Mouse (Mus musculus) embryonic facial prominence, embryonic 15.5 days (tissue): Measurements from ENCODE around the gene Mast1. TPM values are rescaled to one million over a fixed set of nuclear protein-coding genes. Genes with fewer than 3 reads are reported as not detected.

Experiments
- ATAC-seq: fragments of 200-750 bp; cut with Nextera tagmentation; 2 replicates; pipeline ENCODE4 v1.8.0; 2017; ENCODE audit warnings: low read depth, moderate TSS enrichment; ENCODE audit not compliant: insufficient number of reproducible peaks, low FRiP score, low TSS enrichment
- H3K27ac ChIP-seq: fragments of 300-500 bp; sonication (generic); replicated peaks from 2 replicates; pipeline ENCODE4 v1.5.1; 2015; ENCODE audit warnings: mild to moderate bottlenecking, inconsistent platforms
- H3K27me3 ChIP-seq: fragments of 300-500 bp; sonication (generic); 2 replicates; pipeline ENCODE4 v1.6.1; 2015; ENCODE audit warnings: inconsistent platforms
- H3K36me3 ChIP-seq: fragments of 300-500 bp; sonication (generic); 2 replicates; pipeline ENCODE4 v1.6.1; 2015; ENCODE audit warnings: mild to moderate bottlenecking, inconsistent platforms
- H3K4me1 ChIP-seq: fragments of 300-500 bp; sonication (generic); 2 replicates; pipeline ENCODE4 v1.6.1; 2015; ENCODE audit warnings: inconsistent platforms
- H3K4me2 ChIP-seq: fragments of 300-500 bp; sonication (generic); replicated peaks from 2 replicates; pipeline ENCODE4 v1.6.1; 2015; ENCODE audit warnings: mild to moderate bottlenecking, inconsistent platforms
- H3K4me3 ChIP-seq: fragments of 300-500 bp; sonication (generic); replicated peaks from 2 replicates; pipeline ENCODE4 v1.5.1; 2015; ENCODE audit warnings: mild to moderate bottlenecking, inconsistent platforms
- H3K9ac ChIP-seq: fragments of 300-500 bp; sonication (generic); 2 replicates; pipeline ENCODE4 v1.6.1; 2015; ENCODE audit warnings: inconsistent platforms
- H3K9me3 ChIP-seq: fragments of 300-500 bp; sonication (generic); replicated peaks from 2 replicates; pipeline ENCODE4 v1.6.1; 2016; ENCODE audit warnings: inconsistent platforms
- WGBS: fragments of 180-500 bp; shearing (Covaris S2); methylation state at CpG from one replicate; pipeline ENCODE4 v1.1.7; 2015; 5-methylcytosine and 5-hydroxymethylcytosine counted together
- polyA plus RNA-seq: library from polyadenylated mRNA; unstranded; fragments of >200 nt; fragmentation: Nextera tagmentation; extraction: Ambion mirVana; gene quantifications from 2 replicates; pipeline ENCODE4 v1.2.1, GENCODE M21; 2015

The Mast1 gene
- polyA plus RNA-seq, 1 experiment from 2014 or later = 1.9 TPM

DNA sequence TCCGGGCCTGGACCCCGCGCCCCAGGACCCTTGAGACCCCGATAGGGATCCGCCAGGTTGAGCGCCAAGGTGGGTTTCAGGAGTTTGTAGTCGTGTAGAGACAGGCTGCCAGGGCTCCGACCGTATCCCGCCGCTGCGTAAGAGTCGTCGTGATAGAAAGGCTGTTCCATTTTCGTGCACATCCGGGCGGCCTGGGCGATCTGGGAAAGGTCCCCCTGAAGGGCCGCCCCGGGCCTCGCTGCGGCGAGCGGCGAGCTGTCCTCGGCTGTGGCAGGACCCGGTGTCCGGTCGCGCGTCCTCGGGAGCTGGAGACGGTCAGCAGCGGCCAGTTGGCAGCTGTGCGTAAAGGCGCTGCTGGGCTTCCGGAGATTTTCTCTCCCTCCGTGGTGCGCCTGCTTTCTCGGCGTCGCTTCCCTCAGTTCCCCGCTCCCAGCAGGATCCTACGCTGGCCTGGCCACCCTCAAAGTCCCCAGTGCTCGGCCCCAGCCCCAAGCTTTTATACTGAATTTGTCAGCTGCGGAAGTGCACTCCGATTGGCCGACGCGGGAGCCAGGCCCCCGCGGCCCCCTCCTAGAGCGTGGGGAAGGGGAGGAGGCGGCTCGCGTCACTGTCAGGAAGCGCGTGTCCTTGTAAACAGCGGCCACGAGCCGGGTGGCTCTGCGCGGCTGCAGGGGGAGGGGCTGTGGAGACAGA is 41.2 kb upstream of the Mast1 start, which contains the start of gene Junb:
Gene Junb, minus strand, starts transcription at position 471 of the 693 bp plus-strand sequence.
- peak; percentile 66 for ATAC-seq

GRCm38 (mm10) chr8:84977435-84978247 is 40.5 kb upstream of the Mast1 start:
- ATAC-seq = no peak
- Histone ChIP-seq H3K36me3 (peaks cover 20% of the 10 kb centered on the region), H3K9me3 (no peaks in the 10 kb centered on the region), H3K27me3 (peaks cover 9% of the 10 kb centered on the region), H3K27ac (peak overlapping the region; percentile 91), H3K9ac (peak overlapping the region; percentile 62), H3K4me3 (peak overlapping the region; percentile 67), H3K4me2 (peak overlapping the region; percentile 99), H3K4me1 (peaks cover 84% of the 10 kb centered on the region)
- under 1% methylated on average over 70 of the region's 70 CpGs for WGBS

More for the DNA sequence above, 41.2 kb upstream of the Mast1 start, which contains the start of gene Junb:
- Histone ChIP-seq H3K9ac (peak within 1 kb of the TSS; percentile 62), H3K4me2 (peak within 1 kb of the TSS; percentile 99), H3K4me3 (peak within 1 kb of the TSS; percentile 67), H3K36me3 (peaks cover 14% of the 10 kb centered on the region), H3K9me3 (no peaks in the 10 kb centered on the region), H3K27me3 (peaks cover 9% of the 10 kb centered on the region), H3K27ac (peak within 1 kb of the TSS; percentile 91), H3K4me1 (peaks cover 87% of the 10 kb centered on the region)
- under 1% methylated on average over 63 of the region's 63 CpGs for WGBS

DNA sequence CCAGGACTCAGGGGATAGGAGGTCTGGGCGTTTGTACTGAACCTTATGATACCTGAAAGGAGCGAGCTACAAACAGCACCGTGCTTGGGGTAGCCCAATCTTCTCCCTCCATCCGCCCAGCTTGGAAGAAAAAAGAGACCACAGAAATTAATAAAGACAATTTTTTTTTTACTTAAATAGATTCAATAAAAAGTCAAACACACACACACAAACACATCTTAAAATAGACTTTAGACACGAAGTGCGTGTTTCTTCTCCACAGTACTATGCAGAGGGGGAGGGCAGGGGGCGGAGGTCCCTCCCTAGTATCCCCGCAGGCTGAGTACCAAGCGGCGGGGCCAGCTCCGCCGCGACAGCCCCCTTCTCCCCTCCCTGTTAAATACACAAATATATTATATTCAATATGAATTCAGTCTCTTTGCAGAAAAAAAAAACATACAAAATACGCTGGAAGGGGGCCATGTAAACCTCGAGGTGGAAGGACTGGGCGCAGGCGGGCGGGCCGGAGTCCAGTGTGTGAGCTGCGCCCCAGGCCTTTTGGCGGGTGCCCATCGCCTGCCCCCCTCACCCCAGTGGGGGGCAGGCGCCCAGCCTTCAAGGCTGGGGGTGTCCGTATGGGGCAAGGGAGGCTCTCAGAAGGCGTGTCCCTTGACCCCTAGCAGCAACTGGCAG is 39.7 kb upstream of the Mast1 start:
- peaks cover 77% of the 10 kb centered on the region for H3K4me1 ChIP-seq
- peak overlapping the region; percentile 99 for H3K4me2 ChIP-seq
- peak overlapping the region; percentile 42 for H3K9ac ChIP-seq
- ATAC-seq = no peak
- peak overlapping the region; percentile 87 for H3K27ac ChIP-seq
- H3K27me3 ChIP-seq = peaks cover 9% of the 10 kb centered on the region
- peaks cover 27% of the 10 kb centered on the region for H3K36me3 ChIP-seq
- H3K4me3 ChIP-seq = peak overlapping the region; percentile 67
- WGBS = under 1% methylated on average over 25 of the region's 25 CpGs
- no peaks in the 10 kb centered on the region for H3K9me3 ChIP-seq

GRCm38 (mm10) chr8:84976031-84976762 is 39.0 kb upstream of the Mast1 start:
- Histone ChIP-seq H3K4me2 (peak overlapping the region; percentile 99), H3K27ac (peak overlapping the region; percentile 87), H3K9me3 (no peaks in the 10 kb centered on the region), H3K4me3 (peak overlapping the region; percentile 67), H3K9ac (peak overlapping the region; percentile 42), H3K27me3 (peaks cover 9% of the 10 kb centered on the region), H3K36me3 (peaks cover 34% of the 10 kb centered on the region), H3K4me1 (peaks cover 72% of the 10 kb centered on the region)
- peak; percentile 81 for ATAC-seq
- WGBS = under 1% methylated on average over 59 of the region's 61 CpGs

DNA sequence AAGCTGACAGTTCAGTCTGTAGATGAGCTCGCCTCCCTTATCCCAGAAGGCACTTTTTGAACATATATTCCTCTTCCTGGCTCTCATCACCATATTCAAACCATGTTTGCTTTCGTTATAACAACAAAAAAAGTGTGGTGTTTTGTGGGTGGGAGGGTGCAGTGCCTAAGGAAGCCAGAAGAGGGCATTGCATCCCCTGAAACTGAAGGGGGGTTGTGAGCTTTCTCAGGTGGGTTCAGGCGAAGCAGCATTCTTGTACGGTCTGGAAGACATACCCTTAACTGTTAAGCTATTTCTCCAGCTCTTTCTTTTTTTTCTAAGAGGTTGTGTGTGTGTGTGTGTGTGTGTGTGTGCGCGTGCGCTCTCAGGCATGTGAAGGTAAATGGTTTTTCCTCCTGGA is 38.3 kb upstream of the Mast1 start:
- H3K27ac ChIP-seq = peak overlapping the region; percentile 87
- peak overlapping the region; percentile 99 for H3K4me2 ChIP-seq
- H3K9me3 ChIP-seq = no peaks in the 10 kb centered on the region
- ATAC-seq = no peak
- H3K4me3 ChIP-seq = peak overlapping the region; percentile 67; the same call in 1 of the 2 replicates
- H3K27me3 ChIP-seq = peaks cover 9% of the 10 kb centered on the region
- H3K9ac ChIP-seq = no peak overlapping the region
- peaks cover 72% of the 10 kb centered on the region for H3K4me1 ChIP-seq
- peaks cover 39% of the 10 kb centered on the region for H3K36me3 ChIP-seq
- 27% methylated on average over 7 of the region's 7 CpGs for WGBS

GRCm38 (mm10) chr8:84974543-84975142 is 37.5 kb upstream of the Mast1 start:
- Histone ChIP-seq H3K9ac (no peak overlapping the region), H3K4me2 (no peak overlapping the region), H3K4me3 (no peak overlapping the region), H3K9me3 (no peaks in the 10 kb centered on the region), H3K4me1 (peaks cover 66% of the 10 kb centered on the region), H3K27me3 (peaks cover 9% of the 10 kb centered on the region), H3K27ac (peak overlapping the region; percentile 48; the same call in 1 of the 2 replicates), H3K36me3 (peaks cover 39% of the 10 kb centered on the region)
- no peak for ATAC-seq
- WGBS = 64% methylated on average over 8 of the region's 8 CpGs

DNA sequence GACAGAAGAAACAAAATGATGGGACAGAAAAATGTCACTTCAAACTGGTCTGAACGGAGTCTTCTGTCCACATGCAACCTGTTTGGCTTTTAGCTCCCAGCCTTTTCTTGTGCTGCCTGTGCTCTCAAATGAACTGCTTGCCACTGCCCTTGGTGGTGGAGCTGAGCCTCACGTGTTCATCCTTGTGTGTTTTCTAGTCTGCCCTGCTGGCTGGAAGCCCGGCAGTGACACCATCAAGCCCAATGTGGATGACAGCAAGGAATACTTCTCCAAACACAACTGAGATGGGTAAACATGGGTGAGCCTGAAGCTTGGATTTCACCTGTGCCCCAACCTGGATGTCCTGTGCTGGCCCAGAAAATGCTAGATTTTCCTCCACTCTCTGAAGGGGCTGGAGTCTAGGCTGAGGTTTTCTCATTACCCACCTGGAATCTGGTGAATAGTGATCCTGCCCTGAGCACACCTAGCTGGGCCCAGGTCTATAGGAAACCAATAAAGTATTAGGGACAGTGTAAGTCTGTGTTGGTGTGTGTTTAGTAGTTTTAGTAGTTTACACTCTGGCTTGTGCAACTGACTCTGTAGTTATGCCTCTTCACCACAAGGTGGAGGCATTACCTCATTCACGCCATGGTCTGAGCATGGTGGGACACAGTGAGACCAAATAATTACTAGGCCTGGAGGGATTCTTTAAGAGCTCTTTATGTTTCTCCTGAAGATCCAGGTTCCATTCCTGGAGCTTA is 36.8 kb upstream of the Mast1 start:
- 58% methylated on average over 4 of the region's 4 CpGs for WGBS
- no peak for ATAC-seq
- no peak overlapping the region for H3K4me3 ChIP-seq
- H3K4me2 ChIP-seq = no peak overlapping the region
- H3K27ac ChIP-seq = no peak overlapping the region
- peaks cover 59% of the 10 kb centered on the region for H3K4me1 ChIP-seq
- peaks cover 9% of the 10 kb centered on the region for H3K27me3 ChIP-seq
- peaks cover 39% of the 10 kb centered on the region for H3K36me3 ChIP-seq
- no peak overlapping the region for H3K9ac ChIP-seq
- H3K9me3 ChIP-seq = no peaks in the 10 kb centered on the region

DNA sequence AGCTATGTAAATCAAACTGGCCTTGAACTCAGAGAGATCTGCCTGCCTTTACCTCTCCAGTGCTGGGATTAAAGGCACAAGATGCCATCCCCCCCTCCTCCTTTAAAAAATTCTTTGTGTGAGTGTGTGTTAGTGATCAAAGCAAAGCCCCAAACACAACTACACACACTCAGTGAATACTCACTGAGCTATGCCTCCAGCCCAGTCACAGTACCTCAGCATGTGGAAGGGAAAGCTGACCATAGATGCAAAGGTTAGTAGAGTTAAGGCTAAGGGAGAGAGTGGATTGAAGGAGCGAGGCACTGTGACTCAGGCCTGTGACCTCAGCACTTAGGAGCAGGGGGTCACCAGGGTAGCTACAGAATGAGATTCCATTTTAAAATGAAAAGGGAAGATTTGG is 35.9 kb upstream of the Mast1 start:
- Histone ChIP-seq H3K9ac (no peak overlapping the region), H3K4me3 (no peak overlapping the region), H3K9me3 (no peaks in the 10 kb centered on the region), H3K4me2 (no peak overlapping the region), H3K4me1 (peaks cover 58% of the 10 kb centered on the region), H3K36me3 (peaks cover 39% of the 10 kb centered on the region), H3K27me3 (peaks cover 9% of the 10 kb centered on the region), H3K27ac (no peak overlapping the region)
- ATAC-seq = no peak
- 87% methylated on average over 1 of the region's 1 CpGs for WGBS

GRCm38 (mm10) chr8:84970913-84971312 is 33.8 kb upstream of the Mast1 start:
- Histone ChIP-seq H3K4me2 (peak overlapping the region; percentile 76), H3K36me3 (peaks cover 39% of the 10 kb centered on the region), H3K27me3 (no peaks in the 10 kb centered on the region), H3K4me3 (peak overlapping the region; percentile 73), H3K27ac (no peak overlapping the region), H3K9ac (no peak overlapping the region), H3K9me3 (no peaks in the 10 kb centered on the region), H3K4me1 (peaks cover 46% of the 10 kb centered on the region)
- 49% methylated on average over 5 of the region's 5 CpGs for WGBS
- ATAC-seq = no peak
